Mouse (Mus musculus): ENCODE measurements around the gene Slc2a4. TPM values are rescaled to one million over a fixed set of nuclear protein-coding genes. Genes with fewer than 3 reads are reported as not detected.
"Not testable (repeated sequence)": the region's sequence is repeated elsewhere in the genome, so short reads cannot be mapped to it uniquely, and the experiment has no call there.

Slc2a4 gene
- total RNA-seq, 2 experiments from 2014 or later, result 37.9 to 98.1 TPM

GRCm38 (mm10) chr11:69945997-69946891, 1.7 kb downstream of the Slc2a4 start:
- peak; percentile 70 for ATAC-seq (replicated peaks; ENCODE audit: low FRiP score, poor library complexity, severe bottlenecking)

- ATAC-seq (replicated peaks; ENCODE audit: low FRiP score, poor library complexity, severe bottlenecking), result no peak
Observed at GRCm38 (mm10) chr11:69945216-69945615, 2.8 kb downstream of the Slc2a4 start.

DNA sequence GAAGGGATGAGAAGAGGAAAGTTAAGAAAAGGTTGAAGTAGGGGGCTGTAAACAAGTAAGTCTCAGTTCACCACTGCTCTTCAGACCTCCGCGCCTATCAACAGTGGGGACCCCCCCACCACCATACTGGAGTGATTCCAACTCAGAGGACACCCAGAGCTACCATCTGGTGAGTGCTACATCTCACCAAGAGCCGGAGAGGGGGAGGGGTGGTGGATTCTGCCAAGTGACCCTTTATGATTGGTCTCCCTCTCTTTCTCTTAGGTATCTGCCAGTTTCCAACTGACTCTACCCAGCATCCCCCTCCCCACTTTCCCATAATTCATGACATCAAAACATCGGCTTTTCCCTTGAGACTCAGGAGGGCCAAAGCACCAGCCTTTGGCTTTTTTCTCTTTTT, 7.0 kb downstream of the Slc2a4 start:
- no peak for ATAC-seq (replicated peaks; ENCODE audit: low FRiP score, poor library complexity, severe bottlenecking)

- no peak for ATAC-seq (replicated peaks; ENCODE audit: low FRiP score, poor library complexity, severe bottlenecking)
Observed at GRCm38 (mm10) chr11:69939731-69940130, 8.3 kb downstream of the Slc2a4 start.

DNA sequence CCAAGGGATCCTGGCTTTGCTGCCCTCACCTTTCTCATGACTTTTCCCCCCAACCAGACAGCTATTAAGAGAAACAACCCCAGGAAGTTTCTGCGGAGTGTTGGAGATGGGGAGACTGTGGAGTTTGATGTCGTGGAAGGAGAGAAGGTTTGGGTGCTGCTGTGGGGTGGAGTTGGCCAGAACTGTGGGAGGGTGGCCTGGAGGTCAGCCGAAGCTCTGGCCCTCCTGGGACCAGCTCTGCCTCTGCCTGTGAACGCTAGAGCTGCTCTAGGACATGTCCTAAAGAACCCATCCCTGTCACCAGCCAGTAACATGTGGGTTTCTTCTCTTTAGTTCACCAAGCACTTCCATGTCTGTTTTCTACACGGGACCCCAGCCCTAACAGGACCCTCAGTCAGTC, 8.8 kb downstream of the Slc2a4 start:
- ATAC-seq (replicated peaks; ENCODE audit: low FRiP score, poor library complexity, severe bottlenecking), result no peak

- no peak for ATAC-seq (replicated peaks; ENCODE audit: low FRiP score, poor library complexity, severe bottlenecking)
Observed at GRCm38 (mm10) chr11:69938401-69938979, 9.5 kb downstream of the Slc2a4 start.

DNA sequence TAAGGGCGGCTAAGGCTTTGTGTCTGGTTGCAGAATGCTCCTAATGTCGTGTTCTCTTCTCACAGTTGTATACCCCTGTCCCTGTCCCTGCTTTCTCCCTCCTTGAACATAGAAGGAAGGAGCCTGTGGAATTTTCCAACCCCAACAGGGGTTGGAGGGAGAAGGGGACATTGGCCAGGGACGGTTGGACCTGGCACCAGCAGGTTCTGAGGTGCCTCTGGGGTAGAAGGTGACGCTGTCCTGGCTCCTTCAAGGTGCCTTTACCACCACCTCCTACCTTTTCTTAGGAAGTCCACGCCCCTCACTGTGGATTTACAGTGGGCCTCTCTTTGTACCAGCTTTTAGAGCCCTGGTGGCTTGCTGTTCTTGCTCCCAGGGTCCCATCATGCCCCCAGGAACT, 10.2 kb downstream of the Slc2a4 start:
- ATAC-seq (replicated peaks; ENCODE audit: low FRiP score, poor library complexity, severe bottlenecking), result no peak

- ATAC-seq (replicated peaks; ENCODE audit: low FRiP score, poor library complexity, severe bottlenecking), result no peak
Observed at GRCm38 (mm10) chr11:69937385-69937784, 10.6 kb downstream of the Slc2a4 start.

DNA sequence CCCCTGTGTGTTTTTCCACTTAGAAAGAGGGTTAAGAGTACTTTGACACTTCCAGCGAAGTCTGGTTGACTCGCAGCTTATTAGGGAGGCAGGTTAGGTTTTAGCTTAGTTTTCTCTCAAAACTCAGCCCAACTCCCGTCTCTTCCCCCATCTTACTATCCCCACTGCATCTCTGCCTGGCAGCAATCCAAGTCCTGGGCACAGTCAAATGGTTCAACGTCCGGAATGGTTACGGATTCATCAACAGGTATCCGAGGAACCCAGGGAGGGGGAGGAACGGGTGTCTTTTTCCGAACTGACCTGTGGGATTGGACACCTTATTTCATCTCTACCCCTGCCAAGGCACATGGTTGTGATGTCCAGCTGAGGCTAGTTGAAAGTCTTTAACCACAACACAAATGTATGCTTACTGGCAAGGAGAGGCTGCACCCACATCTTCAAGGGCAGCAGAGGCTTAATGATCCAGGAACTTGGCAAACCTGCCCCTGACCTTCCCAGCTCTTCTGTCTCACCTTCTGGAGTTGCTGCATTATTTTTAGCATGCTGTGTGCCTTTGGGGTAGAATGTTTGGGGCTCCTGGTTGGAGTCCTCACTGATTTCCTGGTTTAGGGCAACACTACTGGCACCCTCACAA, 11.2 kb downstream of the Slc2a4 start:
- ATAC-seq (replicated peaks; ENCODE audit: low FRiP score, poor library complexity, severe bottlenecking), result no peak

- ATAC-seq (replicated peaks; ENCODE audit: low FRiP score, poor library complexity, severe bottlenecking), result no peak
Observed at GRCm38 (mm10) chr11:69936156-69936555, 11.8 kb downstream of the Slc2a4 start.

GRCm38 (mm10) chr11:69935137-69935879, 12.7 kb downstream of the Slc2a4 start, which contains the start of gene Ybx2:
Gene Ybx2 (plus strand): TSS chr11:69935796.
- peak; percentile 83 for ATAC-seq (replicated peaks; ENCODE audit: low FRiP score, poor library complexity, severe bottlenecking)

- ATAC-seq (replicated peaks; ENCODE audit: low FRiP score, poor library complexity, severe bottlenecking), result no peak
Observed at GRCm38 (mm10) chr11:69934681-69935080, 13.3 kb downstream of the Slc2a4 start.

- peak; percentile 79 for ATAC-seq (replicated peaks; ENCODE audit: low FRiP score, poor library complexity, severe bottlenecking)
Observed at GRCm38 (mm10) chr11:69934169-69934568, 13.8 kb downstream of the Slc2a4 start.

DNA sequence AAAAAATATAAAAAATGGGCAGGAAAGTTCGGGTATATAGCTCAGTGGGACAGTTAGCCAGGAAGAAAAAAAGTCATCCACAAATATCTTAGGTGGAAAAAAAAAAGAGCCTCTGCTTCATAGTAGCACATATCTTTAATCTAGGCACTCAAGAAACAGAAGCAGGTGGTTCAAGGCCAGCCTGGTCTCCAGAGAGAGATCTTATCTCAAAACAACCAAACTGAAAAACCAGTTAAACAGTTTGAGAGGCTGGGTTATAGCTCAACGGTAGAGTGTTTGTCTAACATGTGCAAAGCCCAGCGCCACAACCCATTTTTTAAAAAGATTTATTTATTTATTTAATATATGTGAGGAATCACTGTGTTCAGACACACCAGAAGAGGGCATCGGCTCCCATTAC, 14.9 kb downstream of the Slc2a4 start:
- no peak for ATAC-seq (replicated peaks; ENCODE audit: low FRiP score, poor library complexity, severe bottlenecking)

DNA sequence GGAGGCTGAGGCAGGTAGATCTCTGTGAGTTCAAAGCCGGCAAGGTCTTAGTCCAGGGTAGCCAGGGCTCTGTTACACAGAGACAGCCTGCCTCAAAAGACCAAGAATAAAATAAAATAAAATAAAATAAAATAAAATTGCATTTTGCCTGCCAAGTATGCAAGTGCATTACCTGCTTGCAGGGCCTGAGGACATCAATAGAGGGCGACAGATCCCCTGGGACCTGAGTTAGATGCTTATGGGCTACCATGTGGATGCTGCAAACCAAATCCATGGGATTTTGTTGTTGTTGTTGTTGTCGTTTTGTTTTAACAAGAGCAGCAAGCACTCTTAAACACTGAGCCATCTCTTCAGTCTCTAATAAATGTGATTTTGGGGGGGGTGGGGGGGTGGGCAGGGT, 15.7 kb downstream of the Slc2a4 start:
- ATAC-seq (replicated peaks; ENCODE audit: low FRiP score, poor library complexity, severe bottlenecking), result no peak

- no peak for ATAC-seq (replicated peaks; ENCODE audit: low FRiP score, poor library complexity, severe bottlenecking)
Observed at GRCm38 (mm10) chr11:69931769-69932168, 16.2 kb downstream of the Slc2a4 start.

GRCm38 (mm10) chr11:69930967-69931537, 16.9 kb downstream of the Slc2a4 start:
- ATAC-seq (replicated peaks; ENCODE audit: low FRiP score, poor library complexity, severe bottlenecking), result no peak

DNA sequence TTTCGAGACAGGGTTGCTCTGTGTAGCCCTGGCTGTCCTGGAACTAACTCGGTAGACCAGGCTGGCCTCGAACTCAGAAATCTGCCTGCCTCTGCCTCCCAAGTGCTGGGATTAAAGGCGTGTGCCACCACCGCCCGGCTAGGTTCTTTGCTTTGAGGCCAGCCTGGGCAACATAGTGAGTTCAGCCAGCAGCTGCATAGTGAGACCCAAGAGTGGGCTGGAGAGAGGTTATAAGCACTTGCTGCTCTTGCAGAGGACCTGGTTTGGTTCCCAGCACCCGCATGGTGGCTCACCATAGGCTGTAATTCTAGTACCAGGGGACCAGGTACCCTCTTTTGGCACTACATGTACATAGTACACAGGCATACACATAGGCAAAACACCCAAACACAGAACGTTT, 17.8 kb downstream of the Slc2a4 start:
- not testable (repeated sequence) for ATAC-seq (replicated peaks; ENCODE audit: low FRiP score, poor library complexity, severe bottlenecking)

DNA sequence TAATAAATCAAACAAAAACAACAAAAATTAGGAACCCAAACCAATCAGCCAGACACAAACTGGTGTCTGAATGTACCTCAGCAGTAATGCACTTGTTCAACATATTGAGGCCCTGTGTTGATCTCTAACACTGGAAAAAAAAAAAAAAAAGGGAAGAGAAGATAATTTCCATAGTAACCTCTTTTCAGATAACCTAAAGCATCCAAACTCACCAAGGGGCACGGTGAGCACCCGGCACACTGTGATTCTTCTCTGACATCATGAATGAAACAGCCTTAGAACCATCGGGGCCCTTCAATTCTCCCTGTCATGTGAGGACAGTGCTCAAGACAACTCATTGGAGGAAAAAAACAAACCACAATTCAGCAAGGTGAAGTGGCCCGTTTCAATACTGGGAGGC, 18.3 kb downstream of the Slc2a4 start:
- ATAC-seq (replicated peaks; ENCODE audit: low FRiP score, poor library complexity, severe bottlenecking), result no peak

DNA sequence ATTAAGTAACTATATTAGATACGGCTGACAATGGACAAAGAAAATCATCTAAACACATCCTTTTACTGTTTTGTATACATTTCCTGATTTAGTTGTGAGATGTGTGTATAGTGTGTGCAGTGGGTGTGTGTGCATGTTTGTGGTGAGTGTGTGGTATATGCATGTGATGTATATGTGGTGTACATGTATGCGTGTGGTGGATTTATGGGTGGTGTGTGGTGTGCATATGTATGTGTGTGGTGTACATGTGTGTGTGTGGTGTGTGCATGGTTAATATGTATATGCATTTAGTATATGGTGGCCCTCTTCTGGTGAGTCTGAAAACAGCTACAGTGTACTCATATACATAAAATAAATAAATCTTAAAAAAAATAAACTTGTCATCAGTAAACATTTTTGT, 20.5 kb downstream of the Slc2a4 start:
- ATAC-seq (replicated peaks; ENCODE audit: low FRiP score, poor library complexity, severe bottlenecking), result no peak

Data from erythroblast, adult 5-6 weeks (primary cell).